Mouse (Mus musculus) kidney, adult 2 months (tissue): ENCODE measurements around the gene Cited2.

Experiments used
- CTCF ChIP-seq: fragments of 200-500 bp; conservative IDR thresholded peaks from 2 replicates; pipeline ENCODE4 v1.5.1; 2011; ENCODE audit warnings: low read depth, mild to moderate bottlenecking, control low read depth, low read length, moderate library complexity, mixed read lengths; ENCODE audit not compliant: insufficient read depth, insufficient read length
- POLR2A ChIP-seq: fragments of 200-500 bp; IDR thresholded peaks from one replicate; pipeline ENCODE4 v1.6.1; 2011; ENCODE audit warnings: low read depth, low read length, control low read depth

DNA sequence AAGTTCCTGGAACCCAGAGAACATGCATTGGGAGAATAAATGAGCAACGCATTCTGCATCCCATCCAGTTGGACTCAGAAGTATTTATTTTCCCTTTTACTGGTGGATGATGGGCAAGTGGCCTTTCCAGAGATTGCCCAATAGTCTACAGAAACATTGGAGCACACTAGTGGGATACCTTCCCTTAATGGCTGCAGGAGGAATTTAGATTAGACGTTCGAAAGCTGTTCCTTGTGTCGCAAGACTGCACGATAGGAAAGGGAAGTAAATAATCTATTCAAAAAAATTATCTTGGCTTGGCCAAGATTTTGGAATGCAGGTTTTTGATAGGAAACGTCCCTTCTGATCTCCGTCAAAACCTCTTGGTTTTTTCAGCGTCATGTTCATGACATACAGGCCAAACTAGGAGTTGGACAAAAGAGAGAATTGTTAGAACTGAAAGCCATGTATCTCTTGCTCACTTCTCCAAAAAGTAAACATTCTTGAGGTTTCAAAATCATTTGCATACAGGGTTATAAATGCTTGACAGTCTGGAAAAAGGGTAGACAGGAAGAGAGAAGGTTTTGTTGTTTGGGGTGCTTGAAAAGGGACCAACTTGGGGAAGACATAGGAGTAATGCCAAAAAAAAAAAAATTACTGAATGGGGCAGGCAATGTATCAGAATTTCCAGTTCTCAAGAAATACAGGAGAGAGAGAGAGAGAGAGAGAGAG, 2.0 kb upstream of the Cited2 start:
- no peak for TF ChIP-seq CTCF
- no peak for TF ChIP-seq POLR2A
